Mouse (Mus musculus): Measurements from ENCODE around the gene Lix1l.

Lix1l gene

DNA sequence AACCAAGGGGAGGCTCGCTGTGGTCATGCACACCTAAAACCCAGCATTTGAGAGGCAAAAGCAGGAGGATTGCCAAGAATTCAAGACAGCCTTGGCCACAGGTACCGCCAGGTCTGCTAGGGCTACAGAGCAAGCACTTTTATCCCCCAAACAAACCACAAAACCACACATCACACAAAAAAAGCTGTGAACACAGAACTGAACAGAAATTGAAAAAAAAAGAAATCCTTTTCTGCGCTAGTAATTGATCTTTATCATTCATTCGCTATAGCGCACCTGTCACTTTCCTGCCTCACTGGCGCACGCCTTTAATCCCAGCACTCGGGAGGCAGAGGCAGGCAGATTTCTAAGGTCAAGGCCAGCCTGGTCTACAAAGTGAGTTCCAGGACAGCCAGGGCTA lies 37.7 kb upstream of the Lix1l start:
- in situ Hi-C loops (cut with MboI; ENCODE audit: low pct_unique_long_range_greater_than_20kb in 1 of 2, low sequenced_read_pairs in 2 of 2, unreplicated experiment in 1 of 2) = loop anchor here in 1 of 2 experiments (25.0 kb wide), 1 partner anchor 599 kb away; the partner anchor contains the start of gene Acp6

DNA sequence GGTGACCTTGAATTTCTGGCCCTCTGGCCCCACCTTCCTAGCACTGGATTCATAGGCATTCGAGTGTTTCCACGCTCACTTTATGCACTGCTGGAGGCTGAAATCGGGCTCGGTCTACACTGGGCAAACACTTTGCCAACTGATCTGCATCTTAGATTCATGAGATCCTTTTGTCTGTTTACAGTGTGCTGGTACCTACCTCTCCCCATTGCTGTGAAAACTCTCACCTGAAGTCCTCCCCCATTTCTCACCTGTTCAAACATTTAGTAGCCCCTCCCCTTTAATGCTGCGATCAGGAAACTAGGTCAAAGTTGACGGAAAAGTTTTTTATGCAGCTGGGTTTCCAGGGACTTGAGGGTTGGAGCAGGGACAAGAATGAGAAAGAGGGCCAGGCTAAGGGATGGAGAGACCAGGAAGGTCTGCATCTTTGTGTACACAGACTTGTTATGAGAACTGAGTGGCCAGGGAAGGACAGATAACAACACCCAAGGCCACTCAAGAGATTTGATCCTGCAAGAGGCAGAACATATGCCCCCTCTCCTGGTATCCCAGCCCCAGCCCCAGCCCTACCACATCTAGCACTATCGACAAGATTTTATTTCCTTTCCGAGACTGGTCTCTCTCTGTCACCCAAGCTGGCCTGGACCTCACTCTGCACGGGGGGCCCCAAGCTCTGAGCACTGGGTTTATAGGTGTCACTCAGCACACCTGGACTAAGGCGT lies 36.9 kb upstream of the Lix1l start:
- in situ Hi-C loops (cut with MboI; ENCODE audit: low pct_unique_long_range_greater_than_20kb in 1 of 2, low sequenced_read_pairs in 2 of 2, unreplicated experiment in 1 of 2) = loop anchor here in 1 of 2 experiments (25.0 kb wide), 1 partner anchor 598 kb away; the partner anchor contains the start of gene Acp6

DNA sequence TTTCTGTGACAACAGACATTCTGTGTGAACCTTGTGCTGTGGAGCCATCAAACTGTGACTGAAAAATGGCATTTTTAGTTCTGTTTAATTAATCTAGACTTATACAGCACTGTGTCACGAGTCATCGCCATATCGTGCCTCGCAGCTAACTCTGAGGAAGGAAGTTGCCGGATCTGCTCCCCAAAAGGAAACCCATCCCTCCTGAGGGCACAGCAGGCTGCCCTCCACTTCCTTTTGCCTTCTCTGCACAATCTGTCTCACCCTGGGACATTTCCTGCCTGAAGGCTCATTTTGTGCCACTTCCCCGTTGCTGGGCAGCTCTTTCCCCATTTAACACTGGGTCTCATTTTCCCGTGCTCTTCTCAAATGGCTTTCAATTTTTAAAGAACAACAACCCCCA lies 36.3 kb upstream of the Lix1l start:
- in situ Hi-C loops (cut with MboI; ENCODE audit: low pct_unique_long_range_greater_than_20kb in 1 of 2, low sequenced_read_pairs in 2 of 2, unreplicated experiment in 1 of 2) = loop anchor here in 1 of 2 experiments (25.0 kb wide), 1 partner anchor 598 kb away; the partner anchor contains the start of gene Acp6

DNA sequence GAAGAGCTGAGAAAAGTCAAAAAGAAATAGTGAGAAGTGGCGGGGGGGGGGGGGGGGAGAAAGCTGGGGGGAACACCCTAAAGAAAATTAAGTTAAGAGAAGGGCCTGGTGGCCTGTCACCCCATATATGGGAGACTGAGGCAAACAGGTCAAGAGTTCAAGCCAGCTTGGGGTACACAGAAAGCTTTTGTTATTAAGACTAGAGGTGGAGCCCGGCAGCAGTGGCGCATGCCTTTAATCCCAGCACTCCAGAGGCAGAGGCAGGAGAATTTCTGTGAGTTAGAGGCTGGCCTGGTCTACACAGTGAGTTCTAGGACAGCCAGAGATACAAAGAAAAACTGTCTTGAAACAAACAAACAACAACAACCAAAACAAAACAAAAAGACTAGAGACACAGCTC lies 35.8 kb upstream of the Lix1l start:
- in situ Hi-C loops (cut with MboI; ENCODE audit: low pct_unique_long_range_greater_than_20kb in 1 of 2, low sequenced_read_pairs in 2 of 2, unreplicated experiment in 1 of 2) = loop anchor here in 1 of 2 experiments (25.0 kb wide), 1 partner anchor 597 kb away; the partner anchor contains the start of gene Acp6

DNA sequence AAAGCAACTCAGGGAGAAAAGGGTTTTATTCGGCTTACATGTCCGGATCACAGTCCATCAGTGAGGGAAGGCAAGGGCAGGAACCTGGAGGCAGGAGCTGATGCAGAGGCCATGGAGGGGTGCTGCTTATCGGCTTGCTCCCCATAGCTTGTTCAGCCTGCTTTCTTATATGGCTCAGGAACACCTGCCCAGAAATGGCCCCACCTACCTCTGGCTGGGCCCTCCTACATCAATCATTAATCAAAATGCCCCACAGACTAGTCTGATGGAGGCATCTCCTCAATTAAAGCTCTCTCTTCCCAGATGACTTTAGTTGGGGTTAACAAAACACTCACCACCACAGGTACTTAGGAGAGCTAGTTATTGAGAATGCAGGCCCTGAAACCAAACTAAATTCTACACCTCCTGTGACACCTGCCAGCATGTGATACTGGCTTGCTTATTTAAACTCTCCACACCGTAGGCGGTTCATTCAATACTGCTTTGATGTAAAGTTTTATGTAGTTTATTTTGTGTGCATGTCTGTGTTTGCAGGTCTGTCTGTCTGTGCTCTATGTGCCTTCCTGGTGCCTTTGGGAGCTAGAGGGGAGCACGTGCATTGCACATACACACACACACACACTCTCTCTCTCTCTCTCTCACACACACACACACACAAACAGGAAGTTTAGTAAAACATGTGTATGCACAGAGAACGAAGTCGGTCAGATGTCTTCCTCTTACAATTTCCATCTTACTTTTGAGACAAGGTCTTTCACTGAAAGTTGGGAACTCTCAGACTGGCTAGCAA lies 34.1 kb upstream of the Lix1l start:
- in situ Hi-C loops (cut with MboI; ENCODE audit: low pct_unique_long_range_greater_than_20kb in 1 of 2, low sequenced_read_pairs in 2 of 2, unreplicated experiment in 1 of 2) = loop anchor here in 1 of 2 experiments (25.0 kb wide), 1 partner anchor 595 kb away; the partner anchor contains the start of gene Acp6

DNA sequence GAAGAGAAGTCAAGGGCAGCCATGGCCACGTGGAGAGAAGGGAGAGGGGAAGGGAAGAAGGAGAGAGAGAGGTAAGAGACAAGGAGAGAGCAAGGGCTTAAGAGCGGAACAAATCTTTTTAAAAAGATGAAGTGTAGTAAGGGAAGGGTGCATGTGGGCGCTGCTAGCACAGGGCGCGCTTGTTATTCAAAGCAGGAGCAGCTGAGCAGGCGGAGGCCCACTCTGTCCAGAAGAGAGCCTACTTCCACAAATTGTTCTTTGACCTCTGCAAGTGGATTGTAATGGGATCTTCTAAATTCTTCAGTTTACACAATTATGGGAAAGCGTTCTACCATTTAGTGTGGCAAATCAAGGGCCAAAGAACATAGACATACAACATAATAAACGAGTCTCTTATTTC lies 32.3 kb upstream of the Lix1l start:
- in situ Hi-C loops (cut with MboI; ENCODE audit: low pct_unique_long_range_greater_than_20kb in 1 of 2, low sequenced_read_pairs in 2 of 2, unreplicated experiment in 1 of 2) = loop anchor here in 1 of 2 experiments (25.0 kb wide), 1 partner anchor 594 kb away; the partner anchor contains the start of gene Acp6

DNA sequence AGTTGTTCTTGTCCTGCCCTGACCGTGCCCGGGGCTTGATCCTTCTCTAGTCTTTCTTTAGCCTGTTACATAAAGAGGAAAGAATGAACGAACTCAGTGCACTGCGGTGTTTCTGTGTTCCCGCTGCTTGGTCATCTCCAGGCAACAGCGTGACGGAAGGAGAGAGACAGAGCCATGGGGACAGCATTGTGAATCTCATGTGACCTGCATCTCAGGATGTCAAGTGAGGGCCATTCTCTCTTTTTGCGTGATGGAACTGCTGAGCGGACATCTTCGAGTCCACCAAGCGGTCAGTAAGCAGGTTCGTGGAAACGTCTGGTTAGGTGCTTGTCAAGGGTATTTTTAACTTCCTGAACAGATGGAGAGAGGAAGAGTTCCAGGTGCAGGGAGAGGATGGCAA lies 31.4 kb upstream of the Lix1l start:
- in situ Hi-C loops (cut with MboI; ENCODE audit: low pct_unique_long_range_greater_than_20kb in 1 of 2, low sequenced_read_pairs in 2 of 2, unreplicated experiment in 1 of 2) = loop anchor here in 1 of 2 experiments (25.0 kb wide), 1 partner anchor 593 kb away; the partner anchor contains the start of gene Acp6

DNA sequence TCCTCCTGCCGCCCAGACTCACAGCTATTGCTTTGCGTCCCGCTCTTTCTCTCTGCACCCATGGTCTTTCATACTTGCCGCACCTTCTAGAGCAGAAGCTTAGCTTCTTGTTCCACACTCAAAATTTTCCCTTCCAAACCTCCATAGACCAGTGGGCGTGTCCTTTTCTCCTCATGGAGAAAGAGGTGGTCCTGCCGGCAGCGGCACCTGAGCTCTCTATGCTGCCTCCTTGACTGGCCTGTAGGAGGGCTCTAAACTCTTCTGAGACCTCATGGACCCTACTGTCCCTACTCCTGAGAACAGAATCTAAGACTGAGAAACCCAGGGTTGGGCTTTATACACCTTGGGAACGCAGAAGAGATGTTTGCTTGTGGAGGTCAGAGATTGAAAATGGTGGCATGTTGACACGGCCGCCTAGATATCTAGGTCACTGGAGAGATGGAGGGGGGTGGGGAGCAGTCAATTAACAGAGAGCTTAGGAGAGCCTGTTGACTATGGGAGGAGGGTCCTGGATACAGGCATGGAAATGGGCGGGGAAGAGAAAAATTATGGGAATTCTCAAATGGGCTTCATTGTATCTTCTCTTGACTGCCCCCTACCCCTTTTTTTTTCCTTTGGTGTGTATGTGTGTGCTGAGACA lies 30.9 kb upstream of the Lix1l start:
- in situ Hi-C loops (cut with MboI; ENCODE audit: low pct_unique_long_range_greater_than_20kb in 1 of 2, low sequenced_read_pairs in 2 of 2, unreplicated experiment in 1 of 2) = loop anchor here in 1 of 2 experiments (25.0 kb wide), 1 partner anchor 592 kb away; the partner anchor contains the start of gene Acp6

DNA sequence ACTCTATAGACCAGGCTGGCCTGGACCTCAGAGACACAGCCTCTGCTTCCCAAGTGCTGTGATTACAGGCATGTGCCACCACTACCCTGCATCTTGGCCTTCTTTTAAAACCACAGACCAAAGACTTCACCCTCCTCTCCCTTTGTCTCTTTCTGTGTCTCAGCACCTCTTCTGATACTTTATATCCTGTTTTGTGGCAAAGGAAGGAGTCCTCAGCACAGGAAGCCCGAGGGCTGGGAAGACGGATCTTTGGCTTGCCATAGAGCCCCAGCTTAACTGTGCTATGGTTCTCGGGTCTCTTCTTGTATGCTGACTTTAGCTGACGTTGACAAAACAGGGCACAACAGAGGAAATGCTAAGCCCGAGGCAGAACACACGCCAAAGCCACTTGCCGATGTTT lies 30.3 kb upstream of the Lix1l start:
- in situ Hi-C loops (cut with MboI; ENCODE audit: low pct_unique_long_range_greater_than_20kb in 1 of 2, low sequenced_read_pairs in 2 of 2, unreplicated experiment in 1 of 2) = loop anchor here in 1 of 2 experiments (25.0 kb wide), 1 partner anchor 592 kb away; the partner anchor contains the start of gene Acp6

DNA sequence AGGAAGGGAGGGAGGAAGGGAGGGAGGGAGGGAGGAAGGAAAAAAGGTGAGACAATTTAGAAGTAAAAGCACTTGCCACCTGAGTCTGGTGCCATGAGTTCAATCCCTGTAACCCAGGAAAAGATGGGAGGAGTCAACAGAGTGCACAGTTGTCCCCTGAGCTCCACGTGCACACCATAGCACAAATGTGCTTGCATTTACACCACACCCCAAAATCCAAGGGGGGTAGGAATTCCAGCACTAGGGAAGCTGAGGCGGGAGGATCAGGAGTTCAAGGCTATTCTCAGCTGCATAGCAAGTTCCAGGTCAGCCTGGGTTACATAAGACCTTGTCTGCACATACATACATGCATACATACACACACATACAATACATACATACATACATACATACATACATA lies 29.6 kb upstream of the Lix1l start:
- in situ Hi-C loops (cut with MboI; ENCODE audit: low pct_unique_long_range_greater_than_20kb in 1 of 2, low sequenced_read_pairs in 2 of 2, unreplicated experiment in 1 of 2) = loop anchor here in 1 of 2 experiments (25.0 kb wide), 1 partner anchor 591 kb away; the partner anchor contains the start of gene Acp6

DNA sequence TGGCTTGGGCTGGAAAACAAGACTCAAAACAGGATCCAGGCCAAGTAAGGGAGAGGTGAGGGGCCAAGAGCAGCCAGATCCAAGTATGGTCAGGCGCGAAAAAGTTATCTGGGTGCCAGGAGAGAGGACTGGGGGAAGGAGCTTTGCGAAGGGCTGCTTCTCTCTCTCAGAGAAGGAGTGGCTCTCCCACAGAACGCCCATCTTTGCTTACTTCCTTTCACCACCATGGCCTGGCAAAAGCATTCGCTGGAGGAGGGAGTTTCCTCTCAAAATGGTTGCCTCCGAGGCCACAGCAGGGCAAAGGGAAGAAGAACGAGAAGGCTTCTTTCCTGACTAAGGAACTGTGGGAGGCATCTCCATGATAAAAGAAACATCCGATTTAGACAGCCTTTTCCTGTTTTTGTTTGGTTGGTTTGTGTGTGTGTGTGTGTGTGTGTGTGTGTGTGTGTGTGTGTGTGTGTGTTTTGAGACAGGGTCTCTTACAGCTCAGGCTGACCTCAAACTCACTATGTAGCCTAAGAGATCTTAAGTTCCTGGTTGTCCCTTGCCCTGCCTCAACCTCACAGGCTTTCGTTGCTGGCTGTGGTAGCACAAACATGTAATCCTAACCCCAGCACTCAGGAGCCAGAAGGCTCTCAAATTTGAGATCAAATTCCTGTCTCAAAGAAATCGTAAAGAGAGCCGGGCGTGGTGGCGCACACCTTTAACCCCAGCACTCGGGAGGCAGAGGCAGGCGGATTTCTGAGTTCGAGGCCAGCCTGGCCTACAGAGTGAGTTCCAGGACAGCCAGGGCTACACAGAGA lies 28.9 kb upstream of the Lix1l start:
- in situ Hi-C loops (cut with MboI; ENCODE audit: low pct_unique_long_range_greater_than_20kb in 1 of 2, low sequenced_read_pairs in 2 of 2, unreplicated experiment in 1 of 2) = loop anchor here in 1 of 2 experiments (25.0 kb wide), 1 partner anchor 590 kb away; the partner anchor contains the start of gene Acp6

DNA sequence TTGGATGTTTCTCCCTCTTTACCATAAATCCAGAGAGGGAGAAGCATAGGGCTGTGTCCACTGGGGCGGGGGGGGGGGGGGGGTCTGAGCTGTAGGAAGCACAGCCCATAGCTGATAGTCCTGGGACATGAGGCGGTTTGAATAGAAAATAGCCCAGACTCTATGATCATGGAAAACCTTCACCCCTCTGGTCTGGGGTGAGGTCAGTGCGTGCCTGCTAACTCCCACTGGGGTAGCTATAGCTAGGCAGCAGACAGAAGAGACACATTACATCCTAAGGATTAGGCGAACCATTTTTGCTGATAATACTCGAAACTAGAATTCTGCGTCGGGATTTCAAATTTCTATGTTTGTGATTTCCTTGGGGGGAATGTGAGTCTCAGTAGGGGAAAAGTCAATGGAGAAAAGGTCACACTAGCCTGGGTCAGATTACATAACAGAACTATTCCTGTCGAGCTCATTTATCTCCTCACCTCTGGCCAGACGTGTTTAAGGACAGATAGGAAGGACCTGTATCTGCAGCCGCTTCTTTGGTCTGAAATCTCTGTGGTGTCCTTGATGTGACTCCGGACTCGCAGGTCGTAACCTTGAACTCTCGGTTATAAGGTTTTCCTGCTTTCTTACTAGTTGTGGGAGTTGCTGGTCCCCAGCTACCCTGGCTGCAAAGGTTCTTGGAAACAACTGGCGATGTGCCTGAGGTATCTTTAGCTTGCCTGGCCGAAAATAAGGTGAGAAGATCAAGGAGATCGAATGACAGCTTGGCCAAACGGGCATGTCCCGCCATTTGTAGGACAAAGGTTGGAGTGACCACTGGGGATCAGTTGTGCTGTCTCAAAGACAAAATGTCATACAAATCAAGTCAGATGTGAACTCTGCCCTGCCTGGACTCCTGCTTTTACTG lies 27.1 kb upstream of the Lix1l start:
- in situ Hi-C loops (cut with MboI; ENCODE audit: low pct_unique_long_range_greater_than_20kb in 1 of 2, low sequenced_read_pairs in 2 of 2, unreplicated experiment in 1 of 2) = loop anchor here in 1 of 2 experiments (25.0 kb wide), 1 partner anchor 588 kb away; the partner anchor contains the start of gene Acp6

DNA sequence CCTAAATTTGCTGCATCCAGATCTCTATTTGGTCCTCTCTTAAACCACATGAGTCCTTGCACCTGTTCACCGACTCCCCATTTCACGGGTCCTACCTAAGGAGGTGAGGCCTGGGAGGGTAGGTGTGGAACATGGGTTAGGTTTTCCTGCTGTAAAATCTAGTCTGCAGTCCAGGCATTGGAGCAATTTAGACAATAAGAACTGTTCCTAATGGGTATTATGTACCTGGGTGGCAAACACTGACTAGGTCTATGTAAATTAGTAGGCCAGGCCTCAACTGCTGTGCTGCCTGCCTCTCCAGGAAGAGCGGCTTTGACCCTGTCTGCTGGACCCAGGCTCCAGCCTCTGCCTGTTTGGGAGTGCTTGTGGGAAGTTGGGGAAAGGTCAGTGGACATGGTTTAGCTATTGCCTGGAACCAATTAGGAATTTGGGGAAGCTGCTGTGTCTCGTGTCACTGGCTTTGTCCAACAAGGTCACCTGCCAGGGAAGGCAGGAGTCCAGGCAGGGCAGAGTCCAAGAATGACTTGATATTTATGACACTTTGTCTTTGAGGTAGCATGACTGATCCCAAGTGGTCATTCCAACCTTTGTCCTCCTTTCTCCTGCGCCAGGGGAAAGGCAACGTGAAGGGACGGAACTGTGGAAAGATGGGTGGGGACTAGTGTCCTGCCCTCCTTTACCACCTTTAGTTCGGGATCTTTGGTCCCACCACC lies 25.5 kb upstream of the Lix1l start:
- in situ Hi-C loops (cut with MboI; ENCODE audit: low pct_unique_long_range_greater_than_20kb in 1 of 2, low sequenced_read_pairs in 2 of 2, unreplicated experiment in 1 of 2) = no loop called here

DNA sequence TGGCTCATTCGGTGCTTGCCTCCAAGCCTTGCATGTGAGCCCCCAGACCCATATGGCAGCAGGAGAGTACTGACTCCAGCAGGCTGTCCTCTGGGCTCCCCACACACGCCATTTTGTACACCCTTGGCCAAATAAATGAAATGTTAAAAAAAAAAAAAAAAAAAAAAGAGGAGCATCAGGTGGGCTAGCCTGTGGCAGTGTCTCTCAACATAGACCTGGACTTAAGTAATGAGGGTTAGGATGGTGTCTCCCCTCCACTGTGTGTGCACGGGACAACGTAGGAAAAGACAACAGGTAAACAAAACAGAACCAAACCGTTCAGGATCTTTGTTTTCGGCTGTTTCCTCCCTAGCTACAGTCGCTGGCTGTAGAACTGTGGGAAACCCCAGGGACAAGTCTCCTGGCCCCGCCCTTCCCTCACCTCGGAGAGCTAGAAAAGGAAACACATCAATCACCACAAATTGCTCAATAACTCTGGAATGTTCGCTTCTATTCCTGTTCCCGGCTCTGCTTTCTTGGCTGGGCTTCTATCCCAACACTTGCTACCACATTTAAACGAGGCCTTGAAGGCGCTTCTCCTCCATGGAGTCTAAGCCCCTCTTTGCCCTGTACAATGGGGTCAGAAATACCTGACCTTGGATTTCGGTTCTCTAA lies 24.8 kb upstream of the Lix1l start:
- in situ Hi-C loops (cut with MboI; ENCODE audit: low pct_unique_long_range_greater_than_20kb in 1 of 2, low sequenced_read_pairs in 2 of 2, unreplicated experiment in 1 of 2) = no loop called here

DNA sequence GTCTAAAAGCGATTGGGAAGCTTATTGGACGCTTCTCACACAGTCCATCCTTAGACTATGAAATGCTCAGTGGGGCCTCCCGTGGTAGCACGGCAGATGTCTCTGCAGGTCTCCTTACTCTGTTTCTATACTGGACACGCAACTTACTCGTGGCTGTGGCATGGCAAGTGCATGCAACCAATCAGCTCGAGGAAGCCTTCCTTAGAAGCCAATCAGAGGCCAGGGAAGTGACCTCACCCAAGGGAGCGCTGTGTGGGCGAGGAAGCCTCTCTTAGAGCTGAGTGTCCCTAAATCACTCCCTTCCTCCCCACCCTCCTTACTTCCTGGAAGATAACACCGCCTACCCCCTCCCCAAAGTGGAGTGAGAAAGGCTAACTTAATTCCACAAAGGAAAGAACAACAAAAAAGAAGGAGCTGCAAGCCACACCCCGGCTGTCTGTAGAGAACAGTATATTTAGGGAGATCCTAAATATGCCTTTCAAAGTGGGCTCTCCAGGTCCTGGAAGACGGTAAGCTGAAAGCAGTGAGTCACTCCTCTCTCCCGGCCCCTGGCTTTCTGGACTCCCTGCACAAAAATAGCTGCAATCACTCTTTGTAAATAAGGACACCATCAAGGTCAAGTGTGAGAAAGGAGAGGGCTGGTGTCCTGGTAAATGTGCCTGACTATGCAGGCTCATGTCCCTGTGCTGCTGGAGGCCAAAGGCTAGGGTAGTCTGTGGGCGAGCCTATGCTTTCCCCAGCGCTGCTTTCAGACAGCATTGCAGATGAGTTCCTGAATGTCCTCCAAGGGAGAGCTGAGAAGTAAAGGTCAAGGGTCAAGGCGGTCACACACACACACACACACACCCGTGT lies 24.0 kb upstream of the Lix1l start, which contains the start of gene Gm16253:
TSS of gene Gm16253 (plus strand) at position 295 of the 852 bp plus-strand sequence.
- in situ Hi-C loops (cut with MboI; ENCODE audit: low pct_unique_long_range_greater_than_20kb in 1 of 2, low sequenced_read_pairs in 2 of 2, unreplicated experiment in 1 of 2) = no loop called here
